Mouse (Mus musculus) spleen, adult 2 months (tissue): ENCODE measurements at regions not wholly inside any gene's neighbourhood (a gene's known extent, or its start where the extent isn't known, plus 50 kb on each side); places are given as distances from the start of the nearest gene placed in this dataset.

Source experiments
- CTCF ChIP-seq: fragments of 200-500 bp; IDR thresholded peaks from 2 replicates; pipeline ENCODE4 v1.5.1; 2011; ENCODE audit warnings: mild to moderate bottlenecking, inconsistent platforms; ENCODE audit not compliant: insufficient read depth, insufficient read length, insufficient replicate concordance; ENCODE audit errors: extremely low read depth
- POLR2A ChIP-seq: fragments of 200-500 bp; IDR thresholded peaks from 2 replicates; pipeline ENCODE4 v1.6.1; 2011; ENCODE audit warnings: low read depth, low read length, inconsistent platforms

DNA sequence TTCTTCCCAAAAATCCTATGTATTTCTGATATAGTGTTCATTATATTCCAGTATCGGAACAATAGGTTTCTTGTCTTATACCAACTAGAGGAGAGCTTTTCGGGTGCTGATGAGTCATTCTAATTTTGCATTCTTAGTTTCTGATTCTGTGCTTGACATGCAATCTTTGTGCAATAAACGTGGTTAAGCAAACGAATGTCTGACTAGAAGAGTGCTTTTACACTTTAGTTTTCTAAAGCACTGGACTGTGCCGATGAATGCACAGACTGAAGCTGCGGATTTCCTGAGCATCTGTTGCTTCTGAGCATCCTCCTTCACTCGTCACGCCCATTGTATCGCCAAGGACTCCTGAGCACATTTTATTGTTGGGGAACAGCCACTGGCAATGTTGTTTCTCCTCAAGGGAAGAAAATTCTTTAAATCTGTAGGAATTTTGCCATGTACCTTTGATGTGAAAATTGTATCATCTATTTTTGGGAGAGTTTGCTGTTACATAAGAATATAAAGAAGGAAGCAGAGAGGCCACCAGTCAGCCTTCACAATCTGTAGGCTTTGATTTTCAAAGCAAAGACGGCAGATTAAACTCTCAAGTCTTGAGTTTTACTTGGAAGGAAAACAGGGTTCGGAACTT lies 346.8 kb downstream of the Plk2 start:
- TF ChIP-seq CTCF (no peak), POLR2A (no peak)
